Mouse (Mus musculus): Measurements from ENCODE around the gene Pklr. TPM values are rescaled to one million over a fixed set of nuclear protein-coding genes. Genes with fewer than 3 reads are reported as not detected.
A peak's percentile ranks its signal among the peaks of the same experiment; 100 is the strongest.

Gene Pklr
- total and polyA plus RNA-seq, 3 experiments, result 53.2 to 185 (median 133) TPM

- Histone ChIP-seq H3K36me3 (ENCODE audit: control insufficient read depth in 1 of 2, insufficient read depth in 2 of 2, low read length in 2 of 2) (peaks cover 0 to 11% of the 10 kb centered on the region in 2 experiments; a peak in 2 of 4 replicates), H3K79me2 (ENCODE audit: control insufficient read depth, insufficient read depth, low read length, poor library complexity) (peaks cover 2% of the 10 kb centered on the region), H3K27ac (ENCODE audit: control insufficient read depth, low read depth, low read length) (no peak overlapping the region), H3K9me3 (replicated peaks; ENCODE audit: insufficient read depth, low read length) (no peaks in the 10 kb centered on the region), H3K27me3 (ENCODE audit: control insufficient read depth in 1 of 2, insufficient read depth in 2 of 2, low read length in 2 of 2) (no peaks in the 10 kb centered on the region), H3K4me1 (ENCODE audit: control insufficient read depth in 1 of 2, insufficient read depth in 2 of 2, low read length in 2 of 2) (peaks cover 3 to 28% of the 10 kb centered on the region in 2 experiments; a peak in 3 of 4 replicates), H3K9ac (ENCODE audit: control insufficient read depth, low read depth, low read length, poor library complexity, severe bottlenecking) (peak overlapping the region; percentile 70), H3K4me3 (ENCODE audit: control insufficient read depth in 1 of 2, insufficient read depth in 1 of 2, low read depth in 2 of 2, low read length in 2 of 2) (peak overlapping the region; percentile 68 to 84)
- no peak for DNase-seq (ENCODE audit: low read depth, low spot score)
- TF ChIP-seq CHD2 (IDR thresholded peaks at IDR 0.05; ENCODE audit: low read length), result no peak
- TF ChIP-seq MYB (IDR thresholded peaks at IDR 0.05; ENCODE audit: low read depth, low read length), result no peak
- no peak for TF ChIP-seq GATA1 (IDR thresholded peaks at IDR 0.05; ENCODE audit: low read depth, low read length)
- no peak for TF ChIP-seq UBTF (IDR thresholded peaks at IDR 0.05; ENCODE audit: borderline replicate concordance, insufficient read depth, low read depth, low read length)
- TF ChIP-seq USF2 (IDR thresholded peaks at IDR 0.05; ENCODE audit: borderline replicate concordance in 1 of 2, insufficient read depth in 1 of 2, low read depth in 1 of 2, low read length in 2 of 2), result no peak
- no peak for TF ChIP-seq TAL1 (IDR thresholded peaks at IDR 0.05; ENCODE audit: low read length)
- TF ChIP-seq USF1 (IDR thresholded peaks at IDR 0.05; ENCODE audit: low read depth, low read length), result no peak
- no peak for TF ChIP-seq MAZ (IDR thresholded peaks at IDR 0.05; ENCODE audit: low read depth, low read length)
Observed at GRCm38 (mm10) chr3:89088974-89089373, 47.0 kb upstream of the Pklr start.

- H3K79me2 ChIP-seq (ENCODE audit: control insufficient read depth, insufficient read depth, low read length, poor library complexity), result peaks cover 2% of the 10 kb centered on the region
- H3K36me3 ChIP-seq (ENCODE audit: control insufficient read depth in 1 of 2, insufficient read depth in 2 of 2, low read length in 2 of 2), result peaks cover 0 to 11% of the 10 kb centered on the region in 2 experiments; a peak in 2 of 4 replicates
- H3K9ac ChIP-seq (ENCODE audit: control insufficient read depth, low read depth, low read length, poor library complexity, severe bottlenecking), result peak overlapping the region; percentile 75
- DNase-seq (ENCODE audit: low read depth, low spot score), result peak; percentile 99
- H3K27me3 ChIP-seq (ENCODE audit: control insufficient read depth in 1 of 2, insufficient read depth in 2 of 2, low read length in 2 of 2), result no peaks in the 10 kb centered on the region
- no peaks in the 10 kb centered on the region for H3K9me3 ChIP-seq (replicated peaks; ENCODE audit: insufficient read depth, low read length)
- H3K4me1 ChIP-seq (ENCODE audit: control insufficient read depth in 1 of 2, insufficient read depth in 2 of 2, low read length in 2 of 2), result peaks cover 3 to 26% of the 10 kb centered on the region in 2 experiments; a peak in 3 of 4 replicates
- H3K4me3 ChIP-seq (ENCODE audit: control insufficient read depth in 1 of 2, insufficient read depth in 1 of 2, low read depth in 2 of 2, low read length in 2 of 2), result peak overlapping the region; percentile 68 to 84
- H3K27ac ChIP-seq (ENCODE audit: control insufficient read depth, low read depth, low read length), result peak overlapping the region; percentile 49
- TF ChIP-seq E2F4 (IDR thresholded peaks at IDR 0.05; ENCODE audit: borderline replicate concordance, low read depth, low read length), result no peak
- TF ChIP-seq MYB (IDR thresholded peaks at IDR 0.05; ENCODE audit: low read depth, low read length), result no peak
- TF ChIP-seq USF2 (IDR thresholded peaks at IDR 0.05; ENCODE audit: borderline replicate concordance in 1 of 2, insufficient read depth in 1 of 2, low read depth in 1 of 2, low read length in 2 of 2), result peak; percentile 86 to 95
- no peak for TF ChIP-seq MEF2A (IDR thresholded peaks at IDR 0.05; ENCODE audit: extremely low read depth, insufficient replicate concordance, low read depth, low read length, poor library complexity, severe bottlenecking)
- TF ChIP-seq ETS1 (IDR thresholded peaks at IDR 0.05; ENCODE audit: low read depth, low read length), result no peak
- peak; percentile 99 for TF ChIP-seq USF1 (IDR thresholded peaks at IDR 0.05; ENCODE audit: low read depth, low read length)
- TF ChIP-seq MAZ (IDR thresholded peaks at IDR 0.05; ENCODE audit: low read depth, low read length), result peak; percentile 53; the same call in 1 of the 2 replicates
- TF ChIP-seq CHD1 (IDR thresholded peaks at IDR 0.05; ENCODE audit: low read depth, low read length), result peak; percentile 46; the same call in 1 of the 2 replicates
- TF ChIP-seq NRF1 (IDR thresholded peaks at IDR 0.05; ENCODE audit: insufficient read depth, low read depth, low read length, poor library complexity, severe bottlenecking), result no peak
- TF ChIP-seq ELF1 (IDR thresholded peaks at IDR 0.05; ENCODE audit: low read depth, low read length), result peak; percentile 55; the same call in 1 of the 2 replicates
- TF ChIP-seq MAFK (IDR thresholded peaks at IDR 0.05; ENCODE audit: borderline replicate concordance, low read depth, low read length), result no peak
- TF ChIP-seq ZMIZ1 (IDR thresholded peaks at IDR 0.05; ENCODE audit: low read depth, low read length), result peak; percentile 40; the same call in 1 of the 2 replicates
- no peak for TF ChIP-seq JUND (IDR thresholded peaks at IDR 0.05; ENCODE audit: low read depth, low read length)
- no peak for TF ChIP-seq CHD2 (IDR thresholded peaks at IDR 0.05; ENCODE audit: low read length)
- peak; percentile 64 to 87 for TF ChIP-seq POLR2A (IDR thresholded peaks at IDR 0.05; ENCODE audit: control insufficient read depth in 1 of 2, insufficient read depth in 1 of 2, low read depth in 1 of 2, low read length in 2 of 2, poor library complexity in 1 of 2)
- TF ChIP-seq KAT2A (conservative IDR thresholded peaks at IDR 0.05; ENCODE audit: low read depth, low read length), result no peak
- peak; percentile 89 for TF ChIP-seq TBP (IDR thresholded peaks at IDR 0.05; ENCODE audit: low read depth, low read length)
- TF ChIP-seq ZKSCAN1 (IDR thresholded peaks at IDR 0.05; ENCODE audit: low read depth, low read length), result no peak
- no peak for TF ChIP-seq RAD21 (IDR thresholded peaks at IDR 0.05; ENCODE audit: low read depth, low read length)
- peak; percentile 76 for TF ChIP-seq HCFC1 (IDR thresholded peaks at IDR 0.05; ENCODE audit: low read depth, low read length)
- peak; percentile 99 for TF ChIP-seq MAX (IDR thresholded peaks at IDR 0.05; ENCODE audit: low read length)
- TF ChIP-seq SIN3A (IDR thresholded peaks at IDR 0.05; ENCODE audit: low read length), result peak; percentile 68
- TF ChIP-seq TCF12 (IDR thresholded peaks at IDR 0.05; ENCODE audit: low read depth, low read length), result peak; percentile 42
- TF ChIP-seq NELFE (IDR thresholded peaks at IDR 0.05; ENCODE audit: low read depth, low read length), result peak; percentile 84
- peak; percentile 78; the same call in 1 of the 2 replicates for TF ChIP-seq POLR2AphosphoS2 (IDR thresholded peaks at IDR 0.05; ENCODE audit: low read length)
Observed at GRCm38 (mm10) chr3:89089882-89090591, 45.9 kb upstream of the Pklr start.

Measured in MEL (cell line).